Mouse (Mus musculus) bone marrow macrophage, adult 2 months (primary cell): ENCODE results near the gene Acsm3. TPM values are rescaled to one million over a fixed set of nuclear protein-coding genes. Genes with fewer than 3 reads are reported as not detected.

Experiments
- H3K27ac ChIP-seq: 2 replicates; pipeline ENCODE4 v1.5.1; 2012; ENCODE audit warnings: low read depth, low read length; ENCODE audit not compliant: insufficient read depth
- H3K4me1 ChIP-seq: 2 replicates; pipeline ENCODE4 v1.6.1; 2012; ENCODE audit warnings: low read length; ENCODE audit not compliant: control insufficient read depth, insufficient read depth
- H3K4me3 ChIP-seq: 2 replicates; pipeline ENCODE4 v1.5.1; 2012; ENCODE audit warnings: mild to moderate bottlenecking, low read length, moderate library complexity; ENCODE audit not compliant: insufficient read depth
- CTCF ChIP-seq: IDR thresholded peaks from 2 replicates; pipeline ENCODE4 v1.5.1; 2012; ENCODE audit warnings: low read depth, mild to moderate bottlenecking, low read length, moderate library complexity
- POLR2A ChIP-seq: IDR thresholded peaks from 2 replicates; pipeline ENCODE4 v1.6.1; 2012; ENCODE audit warnings: mild to moderate bottlenecking, low read depth, low read length, borderline replicate concordance
- polyA plus RNA-seq: library from polyadenylated mRNA; stranded (reverse); fragments of >200 nt; gene quantifications from 2 replicates; pipeline ENCODE4 v1.2.4, GENCODE M21; 2012; ENCODE audit not compliant: missing spikeins, insufficient read depth, insufficient read length

The Acsm3 gene
- polyA plus RNA-seq, 1 experiment: not detected

DNA sequence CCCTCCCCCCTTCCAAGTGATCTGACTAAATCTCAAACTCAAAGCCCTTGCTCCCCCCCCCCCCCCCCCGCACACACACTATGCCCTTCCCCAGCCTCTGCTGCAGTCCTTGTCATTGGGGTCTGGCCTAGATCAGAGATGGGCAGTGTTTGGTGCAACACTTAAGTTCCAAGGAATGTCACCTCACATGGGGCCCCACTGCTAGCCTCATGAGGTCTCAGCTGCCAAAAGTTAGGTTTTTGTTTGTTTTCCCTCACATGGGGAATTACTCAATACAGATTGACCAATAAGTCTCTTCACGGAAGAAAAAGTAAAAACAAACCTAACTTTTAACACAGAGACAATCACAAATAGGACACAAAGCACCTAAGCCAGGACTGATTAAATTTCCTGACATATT is 12.0 kb upstream of the Acsm3 start:
- Histone ChIP-seq H3K4me3 (no peak overlapping the region), H3K27ac (no peak overlapping the region), H3K4me1 (no peaks in the 10 kb centered on the region)
- no peak for TF ChIP-seq CTCF
- no peak for TF ChIP-seq POLR2A

DNA sequence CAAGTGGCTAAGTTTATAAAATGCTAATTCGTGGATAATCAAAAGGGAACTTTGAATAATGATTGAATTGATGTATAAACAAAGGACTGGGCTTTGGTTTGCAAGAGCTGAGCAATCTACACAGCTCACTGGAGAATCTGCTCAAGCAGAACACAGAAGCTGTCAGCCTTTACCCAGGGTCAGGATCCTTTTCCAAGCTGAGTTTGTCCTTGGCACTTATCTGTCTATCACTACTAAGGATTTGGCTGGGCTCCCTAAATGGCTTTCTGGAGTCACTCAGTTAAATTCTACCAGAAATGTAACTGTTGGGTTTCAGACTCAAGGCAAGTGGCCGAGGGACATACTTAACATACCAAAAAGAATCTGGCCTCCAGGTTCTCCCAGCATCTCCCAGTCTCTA is 10.8 kb upstream of the Acsm3 start:
- Histone ChIP-seq H3K4me3 (no peak overlapping the region), H3K27ac (no peak overlapping the region), H3K4me1 (no peaks in the 10 kb centered on the region)

DNA sequence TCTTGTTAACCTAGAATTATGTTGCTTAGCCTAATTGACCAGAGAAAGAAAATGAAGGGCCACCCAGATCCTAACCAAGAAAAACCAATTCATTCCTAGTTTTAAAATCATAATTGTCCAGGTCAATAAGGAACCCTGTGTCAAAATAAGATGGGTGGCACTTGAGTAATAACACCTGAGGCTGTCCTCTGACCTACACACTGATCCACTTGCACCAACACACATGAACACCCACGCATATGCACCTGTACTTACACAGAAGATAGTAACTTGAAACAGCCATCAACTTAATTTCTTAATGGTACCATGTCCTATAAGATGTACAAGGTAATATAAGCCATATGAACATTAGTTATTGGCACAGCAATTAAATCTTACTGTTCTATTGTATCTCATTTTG is 7.0 kb upstream of the Acsm3 start:
- no peak overlapping the region for H3K4me3 ChIP-seq
- H3K27ac ChIP-seq: no peak overlapping the region
- TF ChIP-seq CTCF: no peak
- no peak for TF ChIP-seq POLR2A
- H3K4me1 ChIP-seq: no peaks in the 10 kb centered on the region

More for the DNA sequence above, 10.8 kb upstream of the Acsm3 start:
- no peak for TF ChIP-seq POLR2A
- TF ChIP-seq CTCF: no peak

DNA sequence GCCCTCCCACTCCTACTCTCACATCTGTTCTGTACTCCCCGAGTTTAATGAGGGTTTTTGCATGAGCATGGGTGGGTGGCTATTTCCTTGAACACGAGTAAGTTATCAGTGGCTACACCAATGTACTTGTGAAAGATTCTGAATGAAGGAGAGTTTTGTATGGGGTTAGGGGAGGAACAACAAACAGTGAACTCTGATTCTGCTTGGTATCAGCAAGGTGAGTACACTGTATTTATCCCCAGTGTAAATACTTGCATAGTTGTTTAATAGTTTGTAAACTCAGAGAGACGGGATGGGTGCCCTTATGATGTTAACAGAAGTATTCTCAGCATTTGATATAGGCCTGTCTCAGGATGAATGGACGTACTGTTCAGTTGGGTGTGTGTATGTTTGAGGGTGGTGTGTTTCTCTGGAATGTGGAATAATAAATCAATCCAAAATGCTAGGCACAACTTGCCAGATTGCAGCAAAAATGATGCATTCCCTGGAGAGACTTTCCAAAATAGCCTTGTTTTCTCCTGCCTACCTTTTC is 1.5 kb downstream of the Acsm3 start:
- TF ChIP-seq POLR2A: no peak
- no peak for TF ChIP-seq CTCF
- Histone ChIP-seq H3K27ac (no peak overlapping the region), H3K4me1 (no peaks in the 10 kb centered on the region), H3K4me3 (no peak overlapping the region)

DNA sequence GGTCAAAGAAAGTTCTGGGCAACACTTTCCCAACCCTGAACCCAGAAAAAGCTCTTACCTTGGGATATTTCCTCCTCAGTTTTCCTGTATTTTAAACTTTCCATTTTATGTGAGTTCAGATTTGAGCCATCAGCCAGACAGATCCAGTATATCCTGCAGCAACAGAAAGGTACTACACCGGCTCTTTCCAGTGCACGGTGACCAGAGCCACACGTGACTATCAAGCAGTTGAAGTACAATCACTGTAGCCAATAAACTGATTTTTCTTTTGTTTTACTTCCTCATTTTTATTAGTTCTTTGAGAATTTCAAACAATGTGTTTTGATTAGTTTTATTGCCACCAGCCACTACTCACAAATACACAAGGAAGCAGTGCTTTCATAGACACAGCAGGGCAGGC is 3.7 kb downstream of the Acsm3 start:
- H3K4me3 ChIP-seq: no peak overlapping the region
- no peak for TF ChIP-seq CTCF
- no peak overlapping the region for H3K27ac ChIP-seq
- no peaks in the 10 kb centered on the region for H3K4me1 ChIP-seq

DNA sequence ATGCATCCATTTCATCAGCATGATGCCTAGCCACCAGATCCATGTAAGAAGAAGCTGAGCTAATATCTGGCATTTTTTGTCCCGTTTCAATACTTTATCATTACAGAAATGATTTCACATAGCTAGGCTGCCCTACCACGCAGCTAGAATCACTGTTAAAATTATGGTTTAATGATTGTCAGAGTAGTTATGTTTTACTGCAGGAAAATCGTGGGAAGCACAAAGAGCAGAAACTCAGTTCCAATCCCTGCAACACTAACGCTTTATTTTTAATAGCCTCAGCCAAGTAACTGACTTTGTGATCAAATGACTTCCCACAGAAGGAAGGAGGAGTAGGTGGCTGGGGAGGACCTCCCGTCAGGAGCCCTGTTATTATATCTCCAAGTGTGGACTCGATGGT is 6.3 kb downstream of the Acsm3 start:
- no peak overlapping the region for H3K27ac ChIP-seq
- TF ChIP-seq CTCF (no peak), POLR2A (no peak)
- H3K4me3 ChIP-seq: no peak overlapping the region
- H3K4me1 ChIP-seq: no peaks in the 10 kb centered on the region

DNA sequence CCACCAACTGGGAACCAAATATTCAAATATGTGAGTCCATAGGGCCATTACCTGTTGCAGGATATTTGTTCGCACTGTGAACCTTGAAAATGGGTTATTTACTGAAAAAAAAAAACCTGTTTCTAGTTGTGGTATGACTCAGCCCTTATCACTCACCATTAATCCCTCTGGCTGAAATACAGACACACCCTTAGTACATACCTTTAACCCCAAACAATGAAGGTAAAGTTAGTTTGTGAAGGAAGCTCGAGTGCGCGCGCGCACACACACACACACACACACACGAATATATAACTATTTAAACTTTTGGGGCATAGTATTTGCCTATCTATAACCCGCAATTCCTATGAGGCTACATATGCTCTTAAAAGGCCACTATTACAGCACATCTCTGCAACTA is 9.2 kb downstream of the Acsm3 start:
- Histone ChIP-seq H3K27ac (no peak overlapping the region), H3K4me3 (no peak overlapping the region), H3K4me1 (no peaks in the 10 kb centered on the region)
- TF ChIP-seq POLR2A (no peak), CTCF (no peak)

DNA sequence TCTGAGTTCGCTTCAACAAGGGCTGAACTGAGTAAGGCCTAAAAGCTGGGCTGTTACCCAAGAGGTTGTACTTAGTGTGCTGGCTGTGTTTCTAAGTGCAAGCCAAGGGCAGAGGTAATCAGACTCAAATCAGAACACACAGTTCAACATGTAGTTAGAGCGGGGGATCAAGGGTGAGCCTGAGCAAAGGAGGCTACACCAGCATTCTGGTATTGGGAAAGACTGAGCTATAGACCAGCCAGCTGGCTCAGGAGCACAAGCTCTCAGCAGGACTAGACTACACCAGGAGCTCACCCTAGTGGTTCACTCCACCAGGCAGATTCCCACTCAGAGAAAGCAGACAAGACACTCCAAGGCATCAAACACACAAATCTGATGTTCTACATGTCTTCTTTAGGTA is 22.7 kb downstream of the Acsm3 start:
- TF ChIP-seq CTCF (no peak), POLR2A (no peak)
- Histone ChIP-seq H3K4me1 (no peaks in the 10 kb centered on the region), H3K27ac (no peak overlapping the region), H3K4me3 (no peak overlapping the region)

DNA sequence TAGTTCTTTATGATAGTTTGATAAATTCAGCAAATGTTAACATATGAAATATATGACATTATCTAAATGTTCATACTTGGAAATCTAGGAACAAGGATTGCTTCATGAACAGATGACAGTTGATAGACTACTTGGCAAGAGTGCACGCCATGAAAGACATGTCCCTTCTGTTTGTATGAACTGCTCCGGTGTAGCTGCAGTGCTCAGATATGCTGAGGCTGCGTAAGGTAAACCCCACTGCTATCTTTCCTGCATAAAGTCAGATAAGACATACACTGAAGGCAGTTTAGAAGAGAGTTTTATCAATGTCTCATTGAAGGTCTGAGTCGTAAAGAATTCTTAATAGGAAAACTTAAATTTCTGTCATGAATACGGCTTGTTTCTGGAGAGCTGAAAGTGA is 24.2 kb downstream of the Acsm3 start:
- Histone ChIP-seq H3K27ac (no peak overlapping the region), H3K4me1 (no peaks in the 10 kb centered on the region), H3K4me3 (no peak overlapping the region)
- TF ChIP-seq POLR2A (no peak), CTCF (no peak)

DNA sequence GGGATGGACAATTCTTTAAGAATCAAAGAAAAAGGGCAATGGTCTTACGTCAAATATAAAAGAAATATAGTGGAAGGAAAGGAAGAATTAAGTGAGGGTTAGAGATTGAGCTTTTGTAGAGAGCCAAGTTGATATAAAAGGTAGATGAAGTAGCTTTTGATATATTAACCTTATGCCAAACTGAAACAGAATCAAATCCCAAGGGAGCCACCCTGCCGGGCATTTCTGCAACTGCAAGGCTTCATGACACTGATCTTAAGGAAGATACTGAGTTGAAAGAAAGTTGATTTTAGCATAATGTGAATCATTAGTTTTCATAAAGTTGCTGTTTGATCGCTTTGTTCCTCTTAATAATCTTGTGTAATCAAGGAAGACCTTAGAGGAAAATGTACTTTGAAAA is 28.3 kb downstream of the Acsm3 start:
- Histone ChIP-seq H3K4me3 (no peak overlapping the region), H3K27ac (no peak overlapping the region), H3K4me1 (no peaks in the 10 kb centered on the region)
- TF ChIP-seq POLR2A (no peak), CTCF (no peak)

DNA sequence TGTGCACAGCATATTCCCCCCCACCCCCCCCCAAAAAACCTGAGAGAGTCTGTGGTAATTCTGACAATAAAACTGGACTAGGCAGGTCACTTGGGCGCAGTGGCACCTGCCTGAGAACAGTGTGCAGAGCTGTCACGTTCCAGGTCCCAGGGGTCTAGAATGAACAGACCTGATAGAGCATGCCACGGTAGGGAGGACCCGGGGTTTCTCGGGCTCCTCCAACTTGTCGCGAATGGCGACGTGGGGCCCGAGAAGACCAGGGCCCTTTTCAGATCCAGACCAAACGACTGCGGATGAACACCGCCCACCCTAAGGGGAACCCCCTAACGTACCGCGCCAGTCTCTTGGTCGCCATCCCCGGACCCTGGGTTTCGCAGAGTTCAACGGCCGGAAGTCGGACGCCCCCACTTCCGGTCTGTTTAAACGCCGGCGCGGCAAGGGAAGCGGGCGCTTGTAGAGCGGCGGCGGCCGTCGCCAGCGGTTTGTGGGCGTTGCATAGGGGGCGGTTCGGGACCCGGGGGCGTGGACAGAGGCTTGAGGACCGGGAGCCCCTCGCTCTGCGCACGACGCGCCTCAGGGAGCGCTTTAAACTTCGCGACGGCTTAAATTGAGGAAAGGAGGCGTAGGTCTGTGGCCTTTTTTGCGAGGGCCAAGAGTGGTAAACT is 33.0 kb downstream of the Acsm3 start, which contains the start of the genes Rexo5 and Eri2:
Gene Rexo5, plus strand, starts transcription at position 421 of the 665 bp plus-strand sequence.
Gene Eri2, minus strand, starts transcription at position 473 of the 665 bp plus-strand sequence.
- Histone ChIP-seq H3K27ac (peak within 1 kb of the TSS; percentile 5; the same call in 1 of the 2 replicates), H3K4me1 (no peaks in the 10 kb centered on the region; the same call in 1 of the 2 replicates), H3K4me3 (peak within 1 kb of the TSS; percentile 75)
- TF ChIP-seq POLR2A (no peak), CTCF (no peak)
